Mouse (Mus musculus): ENCODE results near the gene Pdlim7. TPM values are rescaled to one million over a fixed set of nuclear protein-coding genes. Genes with fewer than 3 reads are reported as not detected.

Pdlim7 gene
- polyA plus RNA-seq, 1 experiment from 2014 or later, result 187 TPM

DNA sequence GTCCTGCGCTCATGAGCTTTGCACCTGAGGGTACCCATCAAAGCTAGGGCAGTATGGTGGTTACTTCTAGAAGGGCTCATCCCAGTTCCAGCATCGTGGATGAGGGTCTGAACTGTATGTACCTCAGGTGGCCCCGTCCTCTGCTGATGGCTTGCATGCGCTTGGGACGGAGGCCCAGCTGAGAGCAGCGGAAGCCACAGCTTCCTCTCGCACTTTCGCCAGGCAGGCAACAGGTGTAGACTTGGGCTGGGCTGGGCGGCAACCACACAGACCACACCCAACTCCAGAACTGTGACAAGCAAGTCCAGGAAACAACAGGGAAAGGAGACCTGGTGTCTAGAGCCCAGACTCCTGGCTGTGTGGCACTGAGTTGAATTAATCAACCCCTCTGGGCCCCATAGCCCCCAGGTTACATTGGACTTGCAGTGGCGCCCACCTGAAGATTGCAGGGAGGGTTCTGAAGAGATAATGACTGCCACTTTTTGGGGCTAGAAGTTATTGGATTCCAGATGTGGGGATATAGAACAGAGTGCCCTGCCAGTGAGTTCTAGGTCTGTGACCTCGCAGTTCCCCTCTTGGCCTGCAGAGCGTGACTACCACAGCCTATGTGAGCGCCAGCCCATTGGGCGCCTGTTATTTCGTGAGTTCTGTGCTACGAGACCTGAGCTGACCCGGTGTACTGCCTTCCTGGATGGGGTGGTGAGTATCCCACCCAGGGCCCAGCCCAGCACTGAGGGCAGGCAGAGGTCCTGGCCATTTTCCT lies 63.6 kb downstream of the Pdlim7 start:
- Histone ChIP-seq H3K27ac (no peak overlapping the region), H3K27me3 (replicated peaks) (no peaks in the 10 kb centered on the region), H3K9me3 (no peaks in the 10 kb centered on the region), H3K4me3 (replicated peaks) (no peak overlapping the region), H3K9ac (no peak overlapping the region), H3K4me1 (replicated peaks) (peaks cover 21% of the 10 kb centered on the region), H3K4me2 (replicated peaks) (no peak overlapping the region), H3K36me3 (peaks cover 43% of the 10 kb centered on the region)
- ATAC-seq, result no peak
- WGBS, result 84% methylated on average over 17 of the region's 17 CpGs

DNA sequence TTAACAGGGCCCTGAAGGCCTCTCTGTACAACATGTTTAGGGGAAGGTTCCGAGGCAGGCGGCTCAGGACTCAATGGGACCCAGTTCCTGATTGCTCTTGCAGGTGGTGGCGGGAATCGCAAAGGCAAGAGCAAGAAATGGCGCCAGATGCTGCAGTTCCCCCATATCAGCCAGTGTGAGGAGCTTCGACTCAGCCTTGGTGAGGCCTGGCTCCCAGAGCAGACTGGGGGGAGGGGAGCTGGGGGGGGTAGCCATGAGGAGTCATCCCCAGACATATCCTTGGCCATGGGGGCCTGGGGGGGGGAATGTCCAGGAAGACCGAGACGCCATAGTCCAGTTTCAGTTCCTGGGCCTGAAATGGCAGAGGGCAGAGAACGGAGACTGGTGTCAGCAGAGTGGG lies 64.3 kb downstream of the Pdlim7 start:
- Histone ChIP-seq H3K4me1 (replicated peaks) (peaks cover 21% of the 10 kb centered on the region), H3K27me3 (replicated peaks) (no peaks in the 10 kb centered on the region), H3K36me3 (peaks cover 38% of the 10 kb centered on the region), H3K9ac (no peak overlapping the region), H3K4me3 (replicated peaks) (no peak overlapping the region), H3K9me3 (no peaks in the 10 kb centered on the region), H3K4me2 (replicated peaks) (no peak overlapping the region), H3K27ac (no peak overlapping the region)
- WGBS, result 92% methylated on average over 9 of the region's 9 CpGs
- ATAC-seq, result no peak

DNA sequence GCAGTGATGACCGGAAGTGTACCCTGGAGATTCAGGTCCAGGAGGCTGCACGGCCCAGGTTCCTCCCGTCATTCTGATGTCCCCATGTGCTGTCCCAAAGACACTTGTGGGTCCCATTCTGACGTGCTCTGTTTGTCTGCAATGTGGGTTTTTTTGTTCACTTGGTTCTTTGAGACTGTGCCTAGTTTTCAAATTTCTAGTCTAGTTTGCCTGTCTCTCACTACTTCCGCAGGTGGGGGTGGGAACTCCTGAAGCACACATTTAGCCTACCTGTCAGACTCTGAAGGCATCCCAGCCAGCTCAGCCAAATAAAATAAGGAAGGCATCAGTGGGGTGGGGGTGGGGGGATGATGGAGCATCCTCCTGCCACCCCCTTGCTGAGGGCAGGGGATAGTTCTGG lies 65.3 kb downstream of the Pdlim7 start:
- no peak overlapping the region for H3K9ac ChIP-seq
- ATAC-seq, result no peak

DNA sequence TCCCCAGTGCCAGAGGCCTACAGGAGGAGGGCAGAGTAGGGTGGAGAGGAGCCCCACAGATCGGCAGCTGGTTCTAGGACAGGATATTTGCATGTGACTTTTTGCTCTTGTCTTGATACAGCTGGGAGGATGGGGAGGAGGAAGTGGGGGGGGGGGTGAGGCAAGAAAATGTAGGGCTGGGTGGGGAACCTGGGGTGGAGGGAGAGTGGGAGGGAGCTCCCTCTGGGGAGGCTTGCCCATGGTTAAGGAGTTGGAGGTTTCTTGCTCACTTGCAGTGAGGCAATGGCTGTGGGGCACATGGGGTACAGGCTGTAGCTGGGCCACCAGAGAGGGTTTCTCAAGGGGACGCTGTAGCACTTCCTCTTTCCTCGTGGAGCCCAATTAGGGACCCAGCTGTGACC lies 65.9 kb downstream of the Pdlim7 start:
- no peak overlapping the region for H3K9ac ChIP-seq
- H3K27me3 ChIP-seq (replicated peaks), result no peaks in the 10 kb centered on the region
- peak overlapping the region; percentile 84; the same call in 1 of the 2 replicates for H3K4me2 ChIP-seq (replicated peaks)
- H3K4me1 ChIP-seq (replicated peaks), result peaks cover 28% of the 10 kb centered on the region
- H3K9me3 ChIP-seq, result no peaks in the 10 kb centered on the region
- peaks cover 27% of the 10 kb centered on the region for H3K36me3 ChIP-seq
- H3K27ac ChIP-seq, result no peak overlapping the region
- ATAC-seq, result no peak
- H3K4me3 ChIP-seq (replicated peaks), result no peak overlapping the region
- WGBS, result 51% methylated on average over 3 of the region's 3 CpGs

More for the DNA sequence above, 65.3 kb downstream of the Pdlim7 start:
- peaks cover 32% of the 10 kb centered on the region for H3K36me3 ChIP-seq
- no peaks in the 10 kb centered on the region for H3K9me3 ChIP-seq
- no peak overlapping the region for H3K4me3 ChIP-seq (replicated peaks)
- no peak overlapping the region for H3K27ac ChIP-seq
- WGBS, result 93% methylated on average over 5 of the region's 5 CpGs
- H3K27me3 ChIP-seq (replicated peaks), result no peaks in the 10 kb centered on the region
- no peak overlapping the region for H3K4me2 ChIP-seq (replicated peaks)
- H3K4me1 ChIP-seq (replicated peaks), result peaks cover 28% of the 10 kb centered on the region

DNA sequence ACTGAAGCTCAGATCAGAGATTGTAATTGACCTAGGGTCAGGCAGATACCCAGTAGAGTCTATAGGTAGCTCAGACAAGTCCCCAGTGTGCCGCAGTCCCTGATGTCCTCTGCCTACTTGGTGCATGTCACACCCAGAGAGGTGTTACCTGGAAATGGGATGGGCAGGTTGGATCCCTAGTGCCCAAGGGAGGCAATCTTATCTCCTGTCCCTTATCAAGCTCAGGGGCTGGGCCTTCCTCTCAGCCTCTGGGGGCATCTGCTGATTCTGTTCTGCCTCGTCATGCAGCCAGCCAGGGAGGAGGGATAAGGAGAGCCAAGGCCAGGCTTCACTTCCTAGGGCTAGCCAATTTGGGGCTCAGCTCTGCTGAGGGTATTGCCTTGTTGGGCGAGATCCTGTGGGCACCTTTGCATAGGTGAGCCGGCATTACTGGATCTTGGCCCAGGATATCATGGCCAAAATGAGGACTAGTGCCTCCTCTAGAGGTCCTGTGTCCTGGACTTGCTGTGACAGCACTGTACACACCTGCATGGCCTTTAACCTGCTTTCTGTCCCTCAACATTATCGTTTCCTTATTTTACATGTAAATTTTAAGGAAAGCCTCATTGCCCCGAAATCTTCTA lies 66.9 kb downstream of the Pdlim7 start:
- peaks cover 17% of the 10 kb centered on the region for H3K36me3 ChIP-seq
- no peaks in the 10 kb centered on the region for H3K9me3 ChIP-seq
- H3K27me3 ChIP-seq (replicated peaks), result no peaks in the 10 kb centered on the region
- ATAC-seq, result 0 out of 2 replicates have a peak, but pooled peaks have one; percentile 1
- H3K4me1 ChIP-seq (replicated peaks), result peaks cover 28% of the 10 kb centered on the region
- 0 out of 2 replicates have a peak overlapping the region, but pooled peaks have one; percentile 99 for H3K27ac ChIP-seq
- peak overlapping the region; percentile 95; the same call in 1 of the 2 replicates for H3K9ac ChIP-seq
- H3K4me3 ChIP-seq (replicated peaks), result peak overlapping the region; percentile 81; the same call in 1 of the 2 replicates
- 71% methylated on average over 6 of the region's 6 CpGs for WGBS
- H3K4me2 ChIP-seq (replicated peaks), result peak overlapping the region; percentile 84

Other genes with a start within 250 kb of the Pdlim7 start
- gene Prelid1, start 193.2 kb downstream of the Pdlim7 start, polyA plus RNA-seq (2015; fragmentation: Nextera tagmentation; extraction: Ambion mirVana), result 543 and 576 TPM in 2 replicates
- 83.2 and 101 TPM in 2 replicates for gene Rab24, start 191.7 kb downstream of the Pdlim7 start, polyA plus RNA-seq (2015; fragmentation: Nextera tagmentation; extraction: Ambion mirVana)
- gene Mxd3, start 183.9 kb downstream of the Pdlim7 start, polyA plus RNA-seq (2015; fragmentation: Nextera tagmentation; extraction: Ambion mirVana), result 22.3 and 26.0 TPM in 2 replicates
- gene Lman2, start 150.9 kb downstream of the Pdlim7 start, polyA plus RNA-seq (2015; fragmentation: Nextera tagmentation; extraction: Ambion mirVana), result 121 and 128 TPM in 2 replicates
- 0.85 and 1.2 TPM in 2 replicates for gene Rgs14, start 143.9 kb downstream of the Pdlim7 start, polyA plus RNA-seq (2015; fragmentation: Nextera tagmentation; extraction: Ambion mirVana)
- gene Slc34a1, start 115.5 kb downstream of the Pdlim7 start, polyA plus RNA-seq (2015; fragmentation: Nextera tagmentation; extraction: Ambion mirVana), result not detected in 2 replicates
- not detected in 2 replicates for gene Pfn3, start 98.4 kb downstream of the Pdlim7 start, polyA plus RNA-seq (2015; fragmentation: Nextera tagmentation; extraction: Ambion mirVana)
- 1.8 TPM in 2 replicates for gene F12, start 86.9 kb downstream of the Pdlim7 start, polyA plus RNA-seq (2015; fragmentation: Nextera tagmentation; extraction: Ambion mirVana)
- gene Grk6, start 68.6 kb downstream of the Pdlim7 start, polyA plus RNA-seq (2015; fragmentation: Nextera tagmentation; extraction: Ambion mirVana), result 38.3 and 38.7 TPM in 2 replicates
- gene Prr7, start 49.4 kb downstream of the Pdlim7 start, polyA plus RNA-seq (2015; fragmentation: Nextera tagmentation; extraction: Ambion mirVana), result 0.24 and 0.28 TPM in 2 replicates
- 103 and 109 TPM in 2 replicates for gene Dbn1, start 25.6 kb downstream of the Pdlim7 start, polyA plus RNA-seq (2015; fragmentation: Nextera tagmentation; extraction: Ambion mirVana)
- 3.1 and 3.6 TPM in 2 replicates for gene Dok3, start 15.6 kb upstream of the Pdlim7 start, polyA plus RNA-seq (2015; fragmentation: Nextera tagmentation; extraction: Ambion mirVana)
- gene Ddx41, start 23.0 kb upstream of the Pdlim7 start, polyA plus RNA-seq (2015; fragmentation: Nextera tagmentation; extraction: Ambion mirVana), result 50.9 and 51.0 TPM in 2 replicates
- gene Fam193b, start 57.4 kb upstream of the Pdlim7 start, polyA plus RNA-seq (2015; fragmentation: Nextera tagmentation; extraction: Ambion mirVana), result 22.9 and 23.5 TPM in 2 replicates
- gene Tmed9, start 60.1 kb upstream of the Pdlim7 start, polyA plus RNA-seq (2015; fragmentation: Nextera tagmentation; extraction: Ambion mirVana), result 110 and 122 TPM in 2 replicates
- 21.7 and 23.2 TPM in 2 replicates for gene B4galt7, start 86.2 kb upstream of the Pdlim7 start, polyA plus RNA-seq (2015; fragmentation: Nextera tagmentation; extraction: Ambion mirVana)
- 41.6 and 46.9 TPM in 2 replicates for gene Caml, start 109.3 kb upstream of the Pdlim7 start, polyA plus RNA-seq (2015; fragmentation: Nextera tagmentation; extraction: Ambion mirVana)
- gene Ddx46, start 121.4 kb upstream of the Pdlim7 start, polyA plus RNA-seq (2015; fragmentation: Nextera tagmentation; extraction: Ambion mirVana), result 31.4 and 31.5 TPM in 2 replicates
- 45.2 and 46.2 TPM in 2 replicates for gene B230219D22Rik, start 179.4 kb upstream of the Pdlim7 start, polyA plus RNA-seq (2015; fragmentation: Nextera tagmentation; extraction: Ambion mirVana)
- 65.8 and 68.9 TPM in 2 replicates for gene Txndc15, start 201.0 kb upstream of the Pdlim7 start, polyA plus RNA-seq (2015; fragmentation: Nextera tagmentation; extraction: Ambion mirVana)
- gene Pcbd2, start 213.7 kb upstream of the Pdlim7 start, polyA plus RNA-seq (2015; fragmentation: Nextera tagmentation; extraction: Ambion mirVana), result 68.6 and 71.8 TPM in 2 replicates

Measured in intestine, embryonic 15.5 days (tissue).